Mouse (Mus musculus): ENCODE measurements around the gene Tspan18. TPM values are rescaled to one million over a fixed set of nuclear protein-coding genes. Genes with fewer than 3 reads are reported as not detected.

Gene Tspan18
- polyA plus RNA-seq, 1 experiment from 2014 or later, result 31.2 TPM

- no peaks in the 10 kb centered on the region for H3K36me3 ChIP-seq
- no peak for ATAC-seq
- no peak overlapping the region for H3K4me2 ChIP-seq (replicated peaks)
- 89% methylated on average over 7 of the region's 7 CpGs for WGBS
- no peaks in the 10 kb centered on the region for H3K9me3 ChIP-seq
- H3K4me3 ChIP-seq (replicated peaks), result no peak overlapping the region
- H3K27ac ChIP-seq, result no peak overlapping the region
- H3K4me1 ChIP-seq (replicated peaks), result peaks cover 16% of the 10 kb centered on the region
- H3K9ac ChIP-seq (replicated peaks), result no peak overlapping the region
- H3K27me3 ChIP-seq, result 0 out of 2 replicates have a peak, but pooled peaks cover 3% of the 10 kb centered on the region
Observed at GRCm38 (mm10) chr2:93161914-93162664, 172.2 kb downstream of the Tspan18 start.

GRCm38 (mm10) chr2:93160467-93161035, 173.8 kb downstream of the Tspan18 start:
- Histone ChIP-seq H3K4me2 (replicated peaks) (no peak overlapping the region), H3K27ac (peak overlapping the region; percentile 54), H3K4me3 (replicated peaks) (no peak overlapping the region), H3K27me3 (0 out of 2 replicates have a peak, but pooled peaks cover 1% of the 10 kb centered on the region), H3K9ac (replicated peaks) (no peak overlapping the region), H3K9me3 (no peaks in the 10 kb centered on the region), H3K36me3 (no peaks in the 10 kb centered on the region), H3K4me1 (replicated peaks) (peaks cover 16% of the 10 kb centered on the region)
- ATAC-seq, result peak; percentile 71; the same call in 1 of the 2 replicates
- WGBS, result 64% methylated on average over 4 of the region's 4 CpGs

GRCm38 (mm10) chr2:93154486-93155032, 179.7 kb downstream of the Tspan18 start:
- Histone ChIP-seq H3K4me2 (replicated peaks) (no peak overlapping the region), H3K4me1 (replicated peaks) (peaks cover 18% of the 10 kb centered on the region), H3K9ac (replicated peaks) (no peak overlapping the region), H3K4me3 (replicated peaks) (no peak overlapping the region), H3K36me3 (no peaks in the 10 kb centered on the region), H3K27me3 (no peaks in the 10 kb centered on the region), H3K27ac (no peak overlapping the region), H3K9me3 (no peaks in the 10 kb centered on the region)
- no peak for ATAC-seq
- 85% methylated on average over 1 of the region's 1 CpGs for WGBS

GRCm38 (mm10) chr2:93153833-93154232, 180.5 kb downstream of the Tspan18 start:
- ATAC-seq, result no peak
- H3K4me2 ChIP-seq (replicated peaks), result no peak overlapping the region
- WGBS, result 94% methylated on average over 1 of the region's 1 CpGs
- no peak overlapping the region for H3K4me3 ChIP-seq (replicated peaks)
- H3K9me3 ChIP-seq, result no peaks in the 10 kb centered on the region
- H3K36me3 ChIP-seq, result no peaks in the 10 kb centered on the region
- H3K9ac ChIP-seq (replicated peaks), result no peak overlapping the region
- H3K27me3 ChIP-seq, result no peaks in the 10 kb centered on the region
- H3K27ac ChIP-seq, result no peak overlapping the region
- H3K4me1 ChIP-seq (replicated peaks), result peaks cover 18% of the 10 kb centered on the region

GRCm38 (mm10) chr2:93152883-93153491, 181.3 kb downstream of the Tspan18 start:
- Histone ChIP-seq H3K9ac (replicated peaks) (no peak overlapping the region), H3K27ac (no peak overlapping the region), H3K36me3 (no peaks in the 10 kb centered on the region), H3K4me1 (replicated peaks) (peaks cover 18% of the 10 kb centered on the region), H3K9me3 (no peaks in the 10 kb centered on the region), H3K27me3 (no peaks in the 10 kb centered on the region), H3K4me2 (replicated peaks) (no peak overlapping the region), H3K4me3 (replicated peaks) (no peak overlapping the region)
- 81% methylated on average over 7 of the region's 7 CpGs for WGBS
- no peak for ATAC-seq

GRCm38 (mm10) chr2:93152191-93152601, 182.1 kb downstream of the Tspan18 start:
- Histone ChIP-seq H3K4me3 (replicated peaks) (no peak overlapping the region), H3K36me3 (no peaks in the 10 kb centered on the region), H3K27me3 (no peaks in the 10 kb centered on the region), H3K27ac (no peak overlapping the region), H3K9ac (replicated peaks) (no peak overlapping the region), H3K9me3 (no peaks in the 10 kb centered on the region), H3K4me1 (replicated peaks) (peaks cover 18% of the 10 kb centered on the region), H3K4me2 (replicated peaks) (no peak overlapping the region)
- no peak for ATAC-seq
- 80% methylated on average over 6 of the region's 6 CpGs for WGBS

Other genes starting within 250 kb of the Tspan18 start
- gene Trp53i11, start 147.0 kb downstream of the Tspan18 start, polyA plus RNA-seq (2015; fragmentation: Nextera tagmentation; extraction: Ambion mirVana), result 136 and 138 TPM in 2 replicates
- gene Cd82, start 128.6 kb upstream of the Tspan18 start, polyA plus RNA-seq (2015; fragmentation: Nextera tagmentation; extraction: Ambion mirVana), result 12.6 and 16.2 TPM in 2 replicates
- gene Gm10803, start 226.1 kb upstream of the Tspan18 start, polyA plus RNA-seq (2015; fragmentation: Nextera tagmentation; extraction: Ambion mirVana), result not detected in 2 replicates

All from midbrain, embryonic 13.5 days (tissue).